Mouse (Mus musculus) limb, embryonic 15.5 days (tissue): ENCODE measurements at regions not wholly inside any gene's neighbourhood (a gene's known extent, or its start where the extent isn't known, plus 50 kb on each side); places are given as distances from the start of the nearest gene placed in this dataset.

Source experiments
- ATAC-seq: fragments of 200-750 bp; cut with Nextera tagmentation; 2 replicates; pipeline ENCODE4 v1.8.0; 2017; ENCODE audit warnings: low read depth, moderate TSS enrichment; ENCODE audit not compliant: insufficient number of reproducible peaks, low FRiP score, low TSS enrichment
- H3K27ac ChIP-seq: fragments of 300-500 bp; sonication (generic); 2 replicates; pipeline ENCODE4 v1.5.1; 2015; ENCODE audit warnings: moderate library complexity, mild to moderate bottlenecking, inconsistent platforms
- H3K27me3 ChIP-seq: fragments of 300-500 bp; sonication (generic); 2 replicates; pipeline ENCODE4 v1.6.1; 2015; ENCODE audit warnings: inconsistent platforms
- H3K36me3 ChIP-seq: fragments of 300-500 bp; sonication (generic); 2 replicates; pipeline ENCODE4 v1.6.1; 2015; ENCODE audit warnings: inconsistent platforms
- H3K4me1 ChIP-seq: fragments of 300-500 bp; sonication (generic); 2 replicates; pipeline ENCODE4 v1.6.1; 2015; ENCODE audit warnings: inconsistent platforms
- H3K4me2 ChIP-seq: fragments of 300-500 bp; sonication (generic); 2 replicates; pipeline ENCODE4 v1.6.1; 2015; ENCODE audit warnings: mild to moderate bottlenecking, inconsistent platforms
- H3K4me3 ChIP-seq: fragments of 300-500 bp; sonication (generic); 2 replicates; pipeline ENCODE4 v1.5.1; 2015; ENCODE audit warnings: mild to moderate bottlenecking, inconsistent platforms
- H3K9ac ChIP-seq: fragments of 300-500 bp; sonication (generic); 2 replicates; pipeline ENCODE4 v1.6.1; 2015; ENCODE audit warnings: inconsistent platforms
- H3K9me3 ChIP-seq: fragments of 300-500 bp; sonication (generic); 2 replicates; pipeline ENCODE4 v1.6.1; 2016; ENCODE audit warnings: inconsistent platforms
- WGBS: fragments of 180-500 bp; shearing (Covaris S2); methylation state at CpG from one replicate; pipeline ENCODE4 v1.1.7; 2015; 5-methylcytosine and 5-hydroxymethylcytosine counted together

GRCm38 (mm10) chr7:95784523-95784922 is 386.5 kb upstream of the Tenm4 start:
- no peak overlapping the region for H3K9ac ChIP-seq
- H3K9me3 ChIP-seq, result no peaks in the 10 kb centered on the region
- no peak overlapping the region for H3K4me2 ChIP-seq
- no peak overlapping the region for H3K27ac ChIP-seq
- no peaks in the 10 kb centered on the region for H3K4me1 ChIP-seq
- no peaks in the 10 kb centered on the region for H3K36me3 ChIP-seq
- no peak for ATAC-seq
- no peak overlapping the region for H3K4me3 ChIP-seq
- no peaks in the 10 kb centered on the region for H3K27me3 ChIP-seq

- no peaks in the 10 kb centered on the region for H3K9me3 ChIP-seq
- no peak for ATAC-seq
- no peak overlapping the region for H3K9ac ChIP-seq
- H3K36me3 ChIP-seq, result no peaks in the 10 kb centered on the region
- H3K4me3 ChIP-seq, result no peak overlapping the region
- no peak overlapping the region for H3K4me2 ChIP-seq
- no peaks in the 10 kb centered on the region for H3K4me1 ChIP-seq
- no peaks in the 10 kb centered on the region for H3K27me3 ChIP-seq
- H3K27ac ChIP-seq, result no peak overlapping the region
- WGBS, result 83% methylated on average over 1 of the region's 1 CpGs
Measured at GRCm38 (mm10) chr7:95787543-95787942, 383.5 kb upstream of the Tenm4 start.

DNA sequence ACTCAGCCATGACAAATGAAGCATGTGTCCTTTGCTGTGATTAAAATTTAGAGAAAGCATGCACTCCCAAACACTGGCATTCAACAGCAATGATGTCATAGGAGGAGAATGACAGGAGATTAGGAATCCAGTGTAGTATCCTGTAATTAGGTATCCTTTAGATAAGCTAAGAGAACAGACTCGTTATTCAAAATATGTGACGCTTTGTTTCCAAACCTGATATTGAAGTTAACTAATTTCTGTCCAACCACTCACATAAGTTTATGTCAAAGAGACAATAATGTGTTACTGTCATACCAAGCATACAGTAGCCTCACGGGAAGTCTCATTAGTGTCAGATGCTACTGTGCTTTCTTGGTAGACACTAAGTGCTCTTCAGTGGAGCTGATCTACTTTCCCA is 383.1 kb upstream of the Tenm4 start:
- no peak for ATAC-seq
- Histone ChIP-seq H3K36me3 (no peaks in the 10 kb centered on the region), H3K4me1 (no peaks in the 10 kb centered on the region), H3K9ac (no peak overlapping the region), H3K27me3 (no peaks in the 10 kb centered on the region), H3K27ac (no peak overlapping the region), H3K9me3 (no peaks in the 10 kb centered on the region), H3K4me2 (no peak overlapping the region), H3K4me3 (no peak overlapping the region)
- WGBS, result 80% methylated on average over 3 of the region's 3 CpGs

GRCm38 (mm10) chr7:95789424-95789823 is 381.6 kb upstream of the Tenm4 start:
- Histone ChIP-seq H3K9me3 (no peaks in the 10 kb centered on the region), H3K4me2 (no peak overlapping the region), H3K27ac (no peak overlapping the region), H3K4me3 (no peak overlapping the region), H3K9ac (no peak overlapping the region), H3K27me3 (no peaks in the 10 kb centered on the region), H3K36me3 (no peaks in the 10 kb centered on the region), H3K4me1 (no peaks in the 10 kb centered on the region)
- no peak for ATAC-seq
- WGBS, result 70% methylated on average over 5 of the region's 5 CpGs

DNA sequence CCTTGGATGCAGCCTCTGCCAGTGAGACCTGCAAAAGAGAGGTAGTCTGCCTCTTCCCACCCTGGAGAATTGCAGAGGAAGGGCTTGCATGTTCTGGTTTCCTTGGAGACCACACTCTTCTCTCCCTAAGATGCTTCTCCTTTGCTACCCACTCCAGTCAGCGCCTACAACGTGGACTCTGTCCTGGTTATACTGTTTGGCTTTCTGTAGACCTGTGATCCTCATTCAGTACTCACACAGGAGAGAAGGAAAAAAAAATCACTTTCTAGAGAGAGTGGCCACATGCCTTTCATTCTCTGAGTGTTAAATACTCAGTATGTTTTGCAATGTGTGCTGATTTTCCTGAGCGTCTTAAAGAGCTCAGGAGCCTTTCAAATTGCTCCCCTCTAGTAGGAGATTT is 372.0 kb upstream of the Tenm4 start:
- H3K36me3 ChIP-seq, result no peaks in the 10 kb centered on the region
- no peak overlapping the region for H3K27ac ChIP-seq
- no peaks in the 10 kb centered on the region for H3K27me3 ChIP-seq
- 42% methylated on average over 3 of the region's 3 CpGs for WGBS
- H3K4me1 ChIP-seq, result no peaks in the 10 kb centered on the region
- no peak overlapping the region for H3K9ac ChIP-seq
- no peak for ATAC-seq
- no peak overlapping the region for H3K4me3 ChIP-seq
- no peak overlapping the region for H3K4me2 ChIP-seq
- no peaks in the 10 kb centered on the region for H3K9me3 ChIP-seq

- no peak overlapping the region for H3K4me2 ChIP-seq
- H3K4me3 ChIP-seq, result no peak overlapping the region
- H3K27me3 ChIP-seq, result no peaks in the 10 kb centered on the region
- no peak overlapping the region for H3K9ac ChIP-seq
- no peaks in the 10 kb centered on the region for H3K4me1 ChIP-seq
- no peaks in the 10 kb centered on the region for H3K9me3 ChIP-seq
- 12% methylated on average over 3 of the region's 3 CpGs for WGBS
- no peak for ATAC-seq
- H3K36me3 ChIP-seq, result no peaks in the 10 kb centered on the region
- no peak overlapping the region for H3K27ac ChIP-seq
Measured at GRCm38 (mm10) chr7:95809626-95810025, 361.4 kb upstream of the Tenm4 start.

GRCm38 (mm10) chr7:95810096-95810495 is 360.9 kb upstream of the Tenm4 start:
- H3K27me3 ChIP-seq, result no peaks in the 10 kb centered on the region
- H3K27ac ChIP-seq, result no peak overlapping the region
- no peak for ATAC-seq
- H3K4me3 ChIP-seq, result no peak overlapping the region
- H3K36me3 ChIP-seq, result no peaks in the 10 kb centered on the region
- no peaks in the 10 kb centered on the region for H3K4me1 ChIP-seq
- H3K9ac ChIP-seq, result no peak overlapping the region
- 14% methylated on average over 4 of the region's 4 CpGs for WGBS
- no peaks in the 10 kb centered on the region for H3K9me3 ChIP-seq
- no peak overlapping the region for H3K4me2 ChIP-seq

GRCm38 (mm10) chr7:95814865-95815264 is 356.2 kb upstream of the Tenm4 start:
- no peak overlapping the region for H3K27ac ChIP-seq

DNA sequence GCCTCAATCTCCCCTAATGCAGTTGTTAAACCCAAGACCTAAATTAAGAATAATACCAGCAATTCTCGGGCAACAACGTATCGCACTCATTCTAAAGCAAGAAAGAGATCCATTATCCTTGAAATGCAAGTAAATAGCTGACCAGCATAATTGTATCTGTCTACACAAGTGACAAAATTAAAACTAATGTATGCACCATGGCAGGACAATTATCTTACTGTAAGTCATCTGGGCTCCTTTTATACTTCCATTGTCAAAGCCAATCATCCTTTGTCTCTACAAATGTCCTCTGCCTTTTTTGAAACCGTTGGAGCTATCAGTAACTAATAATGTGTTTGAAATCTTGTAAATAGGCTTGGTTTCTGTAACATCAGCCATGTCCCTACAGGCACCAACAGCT is 347.5 kb upstream of the Tenm4 start:
- Histone ChIP-seq H3K27me3 (no peaks in the 10 kb centered on the region), H3K9ac (no peak overlapping the region), H3K4me3 (no peak overlapping the region), H3K4me2 (no peak overlapping the region), H3K36me3 (no peaks in the 10 kb centered on the region), H3K9me3 (no peaks in the 10 kb centered on the region), H3K27ac (no peak overlapping the region), H3K4me1 (no peaks in the 10 kb centered on the region)
- no peak for ATAC-seq
- WGBS, result 86% methylated on average over 4 of the region's 4 CpGs

More at GRCm38 (mm10) chr7:95814865-95815264, 356.2 kb upstream of the Tenm4 start:
- Histone ChIP-seq H3K9me3 (no peaks in the 10 kb centered on the region), H3K27me3 (no peaks in the 10 kb centered on the region), H3K4me2 (no peak overlapping the region), H3K4me1 (no peaks in the 10 kb centered on the region), H3K9ac (no peak overlapping the region), H3K36me3 (no peaks in the 10 kb centered on the region), H3K4me3 (no peak overlapping the region)
- 36% methylated on average over 2 of the region's 2 CpGs for WGBS
- ATAC-seq, result no peak

DNA sequence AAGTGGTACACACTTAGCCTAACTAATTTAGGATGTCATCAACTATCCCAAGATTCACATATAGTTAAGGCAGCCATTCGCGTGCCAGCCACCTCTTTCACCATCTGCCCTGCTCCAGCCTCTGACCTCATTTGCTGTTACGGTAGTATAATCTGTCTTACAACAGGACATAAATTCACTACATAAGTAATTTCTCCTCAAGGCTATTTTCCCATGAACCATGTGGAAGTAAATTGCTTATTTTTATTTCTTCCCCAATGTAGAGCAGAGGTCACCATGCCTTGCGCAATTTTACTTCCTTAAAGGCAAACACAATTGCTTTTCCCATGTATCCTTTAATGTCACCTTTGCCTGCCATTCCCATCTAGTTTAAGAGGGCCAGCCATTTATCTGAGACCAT is 341.2 kb upstream of the Tenm4 start:
- Histone ChIP-seq H3K27ac (no peak overlapping the region), H3K9ac (no peak overlapping the region), H3K4me1 (no peaks in the 10 kb centered on the region), H3K4me3 (no peak overlapping the region), H3K27me3 (no peaks in the 10 kb centered on the region), H3K9me3 (no peaks in the 10 kb centered on the region), H3K4me2 (no peak overlapping the region), H3K36me3 (no peaks in the 10 kb centered on the region)
- no peak for ATAC-seq
- 64% methylated on average over 4 of the region's 4 CpGs for WGBS

GRCm38 (mm10) chr7:95834236-95834919 is 336.7 kb upstream of the Tenm4 start:
- Histone ChIP-seq H3K9ac (no peak overlapping the region), H3K36me3 (no peaks in the 10 kb centered on the region), H3K4me2 (no peak overlapping the region), H3K9me3 (no peaks in the 10 kb centered on the region), H3K4me1 (no peaks in the 10 kb centered on the region), H3K27me3 (no peaks in the 10 kb centered on the region), H3K4me3 (no peak overlapping the region), H3K27ac (no peak overlapping the region)
- WGBS, result 47% methylated on average over 10 of the region's 10 CpGs
- ATAC-seq, result no peak

- 68% methylated on average over 2 of the region's 2 CpGs for WGBS
- no peak overlapping the region for H3K4me2 ChIP-seq
- H3K27ac ChIP-seq, result no peak overlapping the region
- no peak overlapping the region for H3K4me3 ChIP-seq
- H3K9ac ChIP-seq, result no peak overlapping the region
- no peaks in the 10 kb centered on the region for H3K4me1 ChIP-seq
- no peaks in the 10 kb centered on the region for H3K27me3 ChIP-seq
- H3K36me3 ChIP-seq, result no peaks in the 10 kb centered on the region
- no peak for ATAC-seq
- no peaks in the 10 kb centered on the region for H3K9me3 ChIP-seq
Measured at GRCm38 (mm10) chr7:95840476-95840875, 330.6 kb upstream of the Tenm4 start.

GRCm38 (mm10) chr7:95849874-95850273 is 321.2 kb upstream of the Tenm4 start:
- ATAC-seq, result no peak
- 77% methylated on average over 2 of the region's 2 CpGs for WGBS

More at GRCm38 (mm10) chr7:95849874-95850273, 321.2 kb upstream of the Tenm4 start:
- Histone ChIP-seq H3K36me3 (no peaks in the 10 kb centered on the region), H3K9ac (no peak overlapping the region), H3K4me2 (no peak overlapping the region), H3K4me3 (no peak overlapping the region), H3K27ac (no peak overlapping the region), H3K4me1 (0 out of 2 replicates have a peak, but pooled peaks cover 3% of the 10 kb centered on the region), H3K9me3 (no peaks in the 10 kb centered on the region), H3K27me3 (no peaks in the 10 kb centered on the region)
